In the genomic region with DNA sequence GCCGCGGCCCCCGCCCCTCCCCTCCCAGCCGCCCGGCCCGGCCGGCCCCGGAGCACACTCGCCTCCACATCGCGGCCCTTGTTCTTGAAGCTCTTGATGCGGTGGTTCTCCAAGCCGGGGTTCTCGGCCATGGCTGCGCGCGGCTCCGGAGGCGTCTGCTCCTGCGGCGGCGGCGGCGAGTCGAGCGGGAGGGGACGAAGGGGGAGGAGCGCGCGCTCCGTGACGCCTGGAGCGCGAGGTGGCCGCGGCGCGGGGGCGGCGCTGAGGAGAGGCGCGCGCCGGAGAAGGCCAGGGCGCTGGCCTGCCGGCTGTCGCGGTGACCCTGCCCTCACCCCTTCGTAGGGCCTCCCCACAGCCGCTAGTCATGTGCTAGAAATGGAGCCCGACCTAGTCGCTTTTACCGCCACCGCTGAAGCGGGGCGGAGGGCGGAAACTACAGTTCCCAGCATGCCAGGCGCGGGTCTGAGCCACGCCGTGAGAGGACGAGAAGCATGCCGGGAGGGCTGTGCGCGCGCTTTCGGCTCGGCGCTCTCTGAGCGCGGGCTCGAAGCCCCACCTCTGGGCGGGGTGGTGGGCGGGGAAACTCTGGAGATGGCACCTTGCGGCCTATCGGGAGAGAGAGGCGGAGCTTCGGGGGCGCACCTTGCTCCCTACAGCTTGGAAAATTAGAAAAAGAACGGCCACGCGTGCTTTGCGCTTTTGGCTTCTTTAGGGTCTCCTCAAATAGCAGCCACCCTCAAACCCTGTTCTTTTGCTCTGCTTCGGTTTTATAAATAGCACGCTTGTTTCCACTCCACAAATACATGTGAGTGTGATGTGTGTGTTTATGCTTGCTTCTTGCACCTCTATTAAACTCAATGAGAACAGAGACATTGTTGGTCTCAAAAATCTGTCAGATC, we compare ENCODE assay signal across 8 mouse cellular contexts. TPM values are rescaled to one million over a fixed set of nuclear protein-coding genes. Genes with fewer than 3 reads are reported as not detected.
DNase-seq lines count a peak whose midpoint lies in the region; ATAC-seq lines count a peak whose summit lies in the region.

Kpna3 (minus strand) TSS at position 214 of the 899 bp plus-strand sequence.

- H3K27ac ChIP-seq in forebrain, embryonic 14.5 days (ENCODE audit: low read depth, low read length) = peak within 1 kb of the TSS; percentile 98
- peak within 1 kb of the TSS; percentile 98 for H3K27ac ChIP-seq in neural tube, embryonic 15.5 days (replicated peaks)

- H3K9me3 ChIP-seq in forebrain, embryonic 14.5 days (replicated peaks; ENCODE audit: control insufficient read depth, low read length) = no peaks in the 10 kb centered on the region
- no peaks in the 10 kb centered on the region for H3K9me3 ChIP-seq in neural tube, embryonic 15.5 days (replicated peaks)

- H3K27me3 ChIP-seq in forebrain, embryonic 14.5 days (replicated peaks; ENCODE audit: control insufficient read depth, insufficient read depth, low read length) = no peaks in the 10 kb centered on the region
- no peaks in the 10 kb centered on the region for H3K27me3 ChIP-seq in neural tube, embryonic 15.5 days (replicated peaks)

- WGBS in forebrain, embryonic 14.5 days = 1% methylated on average over 63 of the region's 85 CpGs
- WGBS in neural tube, embryonic 15.5 days = 2% methylated on average over 70 of the region's 85 CpGs

- intact Hi-C loops in heart, postnatal 14 days (cut with DNase I) = loop anchor here (5.0 kb wide), 4 partner anchors 38 to 117 kb away; partner anchors contain the start of genes Ebpl and Spryd7

- ATAC-seq in forebrain, embryonic 14.5 days = peak; percentile 96
- peak; percentile 99 for ATAC-seq in neural tube, embryonic 15.5 days (ENCODE audit: low FRiP score)

- peak within 1 kb of the TSS; percentile 75 for H3K4me2 ChIP-seq in forebrain, embryonic 14.5 days (ENCODE audit: low read length)
- H3K4me2 ChIP-seq in neural tube, embryonic 15.5 days = peak within 1 kb of the TSS; percentile 69

- no peaks in the 10 kb centered on the region for H3K36me3 ChIP-seq in forebrain, embryonic 14.5 days (ENCODE audit: control insufficient read depth, insufficient read depth, low read length)
- no peaks in the 10 kb centered on the region for H3K36me3 ChIP-seq in neural tube, embryonic 15.5 days

- peaks cover 16% of the 10 kb centered on the region for H3K4me1 ChIP-seq in forebrain, embryonic 14.5 days (ENCODE audit: control insufficient read depth, insufficient read depth, low read length)
- peaks cover 24% of the 10 kb centered on the region for H3K4me1 ChIP-seq in neural tube, embryonic 15.5 days

- H3K4me3 ChIP-seq in forebrain, embryonic 14.5 days (ENCODE audit: low read depth, low read length) = peak within 1 kb of the TSS; percentile 92
- H3K4me3 ChIP-seq in neural tube, embryonic 15.5 days (replicated peaks) = peak within 1 kb of the TSS; percentile 86

- peak; percentile 97 for DNase-seq in ES-CJ7 (ENCODE audit: low read depth, low spot score)
- peak; percentile 96 for DNase-seq in cerebellum, adult 11 months
- DNase-seq in forebrain, embryonic 14.5 days (ENCODE audit: low spot score) = peak; percentile 99
- peak; percentile 97 for DNase-seq in heart, postnatal 14 days
- DNase-seq in layer of hippocampus, adult 11-12 months (ENCODE audit: low spot score) = peak; percentile 97
- peak; percentile 97 to 99 for DNase-seq in lung, adult 18-20 months
- DNase-seq in testis, postnatal 14 days (ENCODE audit: low spot score) = peak; percentile 99

- peak within 1 kb of the TSS; percentile 91 for H3K9ac ChIP-seq in forebrain, embryonic 14.5 days (ENCODE audit: low read length)
- H3K9ac ChIP-seq in neural tube, embryonic 15.5 days (replicated peaks) = peak within 1 kb of the TSS; percentile 90

RNA-seq across cellular contexts. Expression of gene Kpna3, which starts in this region (rescaled TPM):
- polyA plus RNA-seq in forebrain, embryonic 14.5 days (2014; fragmentation: Nextera tagmentation; extraction: Ambion mirVana) = 91.6 and 98.9 TPM in 2 replicates
- total RNA-seq in heart, postnatal 14 days (2021) = 10 to 100 TPM; 40.1 to 43.0 TPM
- 61.1 and 62.2 TPM in 2 replicates for polyA plus RNA-seq in neural tube, embryonic 15.5 days (2015; fragmentation: Nextera tagmentation; extraction: Ambion mirVana)

Comparison
In these comparisons a context has a peak if more than half of its experiments do, and no peak if none do; other contexts are left out.
1. Peak in every context shown above with its lines: DNase-seq, ATAC-seq, H3K4me3 ChIP-seq and H3K27ac ChIP-seq.